Mouse (Mus musculus) hindbrain, embryonic 15.5 days (tissue): ENCODE measurements around the gene Herc1. TPM values are rescaled to one million over a fixed set of nuclear protein-coding genes. Genes with fewer than 3 reads are reported as not detected.

ENCODE experiments used
- ATAC-seq: fragments of 200-750 bp; cut with Nextera tagmentation; 2 replicates; pipeline ENCODE4 v1.8.0; 2017; ENCODE audit warnings: low read depth, moderate number of reproducible peaks, moderate TSS enrichment; ENCODE audit not compliant: low FRiP score
- H3K27ac ChIP-seq: fragments of 300-500 bp; sonication (generic); replicated peaks from 2 replicates; pipeline ENCODE4 v1.5.1; 2015; ENCODE audit warnings: mild to moderate bottlenecking, inconsistent platforms
- H3K27me3 ChIP-seq: fragments of 300-500 bp; sonication (generic); 2 replicates; pipeline ENCODE4 v1.6.1; 2015; ENCODE audit warnings: control low read depth, inconsistent platforms
- H3K36me3 ChIP-seq: fragments of 300-500 bp; sonication (generic); 2 replicates; pipeline ENCODE4 v1.6.1; 2015; ENCODE audit warnings: control low read depth, inconsistent platforms
- H3K4me1 ChIP-seq: fragments of 300-500 bp; sonication (generic); replicated peaks from 2 replicates; pipeline ENCODE4 v1.6.1; 2015; ENCODE audit warnings: control low read depth, inconsistent platforms
- H3K4me2 ChIP-seq: fragments of 300-500 bp; sonication (generic); 2 replicates; pipeline ENCODE4 v1.6.1; 2015; ENCODE audit warnings: moderate library complexity, mild to moderate bottlenecking, inconsistent platforms
- H3K4me3 ChIP-seq: fragments of 300-500 bp; sonication (generic); 2 replicates; pipeline ENCODE4 v1.5.1; 2015; ENCODE audit warnings: mild to moderate bottlenecking, inconsistent platforms
- H3K9ac ChIP-seq: fragments of 300-500 bp; sonication (generic); 2 replicates; pipeline ENCODE4 v1.6.1; 2015; ENCODE audit warnings: inconsistent platforms
- H3K9me3 ChIP-seq: fragments of 300-500 bp; sonication (generic); 2 replicates; pipeline ENCODE4 v1.6.1; 2016; ENCODE audit warnings: control low read depth, inconsistent platforms
- WGBS: fragments of 180-500 bp; shearing (Covaris S2); methylation state at CpG from one replicate; pipeline ENCODE4 v1.1.7; 2015; 5-methylcytosine and 5-hydroxymethylcytosine counted together
- polyA plus RNA-seq: library from polyadenylated mRNA; unstranded; fragments of >200 nt; fragmentation: Nextera tagmentation; extraction: Ambion mirVana; gene quantifications from 2 replicates; pipeline ENCODE4 v1.2.1, GENCODE M21; 2015

Gene Herc1
- polyA plus RNA-seq, 1 experiment from 2014 or later, result 42.6 TPM

- peaks cover 68% of the 10 kb centered on the region for H3K36me3 ChIP-seq
- no peak for ATAC-seq
- H3K4me1 ChIP-seq, result peaks cover 25% of the 10 kb centered on the region
- H3K9me3 ChIP-seq, result no peaks in the 10 kb centered on the region
- H3K27ac ChIP-seq, result peak overlapping the region; percentile 31; the same call in 1 of the 2 replicates
- no peak overlapping the region for H3K4me2 ChIP-seq
- H3K4me3 ChIP-seq, result no peak overlapping the region
- H3K9ac ChIP-seq, result no peak overlapping the region
- H3K27me3 ChIP-seq, result no peaks in the 10 kb centered on the region
Measured at GRCm38 (mm10) chr9:66506424-66506823, 156.2 kb downstream of the Herc1 start.

DNA sequence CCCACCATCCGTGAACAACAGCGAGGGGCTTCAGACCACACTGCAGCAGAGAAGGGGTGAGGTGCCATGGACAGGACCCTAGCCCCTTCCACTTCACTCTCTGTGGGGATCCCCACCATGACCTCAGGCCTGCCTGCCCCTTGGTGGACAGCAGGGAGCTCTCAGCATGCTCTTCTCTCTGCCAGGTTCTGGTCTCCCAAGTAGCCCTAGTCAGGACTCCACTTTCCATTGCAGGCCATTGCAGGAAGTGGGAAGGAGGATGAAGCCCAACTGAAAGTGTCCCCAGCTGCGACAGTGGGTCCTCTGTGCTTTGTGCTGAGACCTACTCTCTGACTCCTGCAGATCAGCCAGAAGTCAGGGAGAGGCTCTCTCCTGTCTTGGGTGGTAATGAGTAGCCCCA lies 157.4 kb downstream of the Herc1 start:
- no peaks in the 10 kb centered on the region for H3K9me3 ChIP-seq
- 80% methylated on average over 3 of the region's 3 CpGs for WGBS
- ATAC-seq, result no peak
- peaks cover 56% of the 10 kb centered on the region for H3K36me3 ChIP-seq
- H3K4me3 ChIP-seq, result no peak overlapping the region
- no peak overlapping the region for H3K4me2 ChIP-seq
- H3K9ac ChIP-seq, result no peak overlapping the region
- H3K27me3 ChIP-seq, result no peaks in the 10 kb centered on the region
- no peak overlapping the region for H3K27ac ChIP-seq
- H3K4me1 ChIP-seq, result peaks cover 28% of the 10 kb centered on the region

DNA sequence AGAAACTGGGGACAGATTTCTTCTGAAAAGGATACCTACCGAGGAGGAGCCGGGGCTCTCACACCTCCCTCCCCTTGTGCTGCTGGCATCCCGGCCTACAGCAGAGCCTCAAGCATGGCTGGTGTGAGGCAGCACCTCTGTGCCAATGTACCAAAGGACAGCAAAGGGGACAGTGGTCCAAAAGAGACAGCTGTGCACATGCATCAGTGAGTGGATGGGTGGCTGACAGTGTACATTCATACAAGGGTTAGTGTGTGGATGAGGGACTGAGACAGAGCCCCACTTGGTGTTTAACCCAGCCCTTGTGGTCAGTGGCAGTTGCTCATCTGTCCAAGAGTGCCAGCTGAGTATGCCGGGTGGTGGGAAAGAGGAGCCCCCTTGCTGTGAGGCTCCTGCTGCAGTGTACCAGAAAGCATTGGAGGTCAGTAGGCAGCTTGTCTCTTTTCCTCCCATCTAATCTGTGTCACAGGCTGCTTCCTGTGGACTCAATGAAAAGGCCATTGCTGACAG lies 158.7 kb downstream of the Herc1 start:
- Histone ChIP-seq H3K27ac (no peak overlapping the region), H3K36me3 (peaks cover 51% of the 10 kb centered on the region)
- no peak for ATAC-seq

DNA sequence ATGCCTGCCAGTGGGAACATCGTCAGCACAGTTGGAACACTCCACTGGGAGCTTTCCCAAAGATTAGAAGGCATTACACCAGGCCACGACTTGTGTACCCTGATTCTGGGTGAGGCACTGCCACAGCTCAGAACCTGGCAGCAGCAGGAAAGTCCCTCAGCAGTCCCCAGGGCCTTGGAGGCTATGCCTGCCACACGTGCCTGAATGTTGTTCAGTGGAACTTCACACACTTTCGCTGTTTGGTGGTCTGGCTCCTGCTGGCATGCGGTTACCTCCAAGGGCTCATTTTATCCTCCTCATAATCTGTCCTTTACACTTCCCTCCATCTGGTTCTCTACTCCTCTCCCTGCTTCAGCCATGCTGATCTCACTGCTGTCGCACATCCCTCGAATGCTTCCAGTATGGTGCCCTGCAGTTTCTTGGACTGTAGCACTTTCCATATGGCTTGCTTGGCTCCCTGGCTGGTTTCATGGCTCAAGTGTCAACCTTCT lies 160.1 kb downstream of the Herc1 start:
- Histone ChIP-seq H3K27me3 (no peaks in the 10 kb centered on the region), H3K27ac (peak overlapping the region; percentile 97), H3K9me3 (no peaks in the 10 kb centered on the region), H3K4me2 (peak overlapping the region; percentile 96; the same call in 1 of the 2 replicates), H3K4me1 (peaks cover 40% of the 10 kb centered on the region), H3K4me3 (no peak overlapping the region), H3K9ac (no peak overlapping the region), H3K36me3 (peaks cover 39% of the 10 kb centered on the region)
- no peak for ATAC-seq
- WGBS, result 45% methylated on average over 7 of the region's 7 CpGs

More for the DNA sequence above, 158.7 kb downstream of the Herc1 start:
- 75% methylated on average over 4 of the region's 4 CpGs for WGBS
- H3K27me3 ChIP-seq, result no peaks in the 10 kb centered on the region
- H3K9ac ChIP-seq, result no peak overlapping the region
- peaks cover 38% of the 10 kb centered on the region for H3K4me1 ChIP-seq
- no peaks in the 10 kb centered on the region for H3K9me3 ChIP-seq
- H3K4me3 ChIP-seq, result no peak overlapping the region
- no peak overlapping the region for H3K4me2 ChIP-seq

GRCm38 (mm10) chr9:66510944-66511343 lies 160.7 kb downstream of the Herc1 start:
- Histone ChIP-seq H3K4me1 (peaks cover 37% of the 10 kb centered on the region), H3K9ac (peak overlapping the region; percentile 84), H3K27ac (peak overlapping the region; percentile 97), H3K27me3 (no peaks in the 10 kb centered on the region), H3K36me3 (peaks cover 37% of the 10 kb centered on the region), H3K4me3 (peak overlapping the region; percentile 67), H3K4me2 (peak overlapping the region; percentile 96), H3K9me3 (no peaks in the 10 kb centered on the region)
- no peak for ATAC-seq
- 0% methylated on average over 2 of the region's 2 CpGs for WGBS

GRCm38 (mm10) chr9:66511580-66512350 lies 161.5 kb downstream of the Herc1 start:
- no peaks in the 10 kb centered on the region for H3K27me3 ChIP-seq
- WGBS, result under 1% methylated on average over 78 of the region's 78 CpGs
- no peaks in the 10 kb centered on the region for H3K9me3 ChIP-seq
- peak overlapping the region; percentile 84 for H3K9ac ChIP-seq
- peak overlapping the region; percentile 67 for H3K4me3 ChIP-seq
- H3K4me2 ChIP-seq, result peak overlapping the region; percentile 96
- peak overlapping the region; percentile 97 for H3K27ac ChIP-seq
- peaks cover 40% of the 10 kb centered on the region for H3K36me3 ChIP-seq
- peaks cover 34% of the 10 kb centered on the region for H3K4me1 ChIP-seq
- ATAC-seq, result peak; percentile 93

DNA sequence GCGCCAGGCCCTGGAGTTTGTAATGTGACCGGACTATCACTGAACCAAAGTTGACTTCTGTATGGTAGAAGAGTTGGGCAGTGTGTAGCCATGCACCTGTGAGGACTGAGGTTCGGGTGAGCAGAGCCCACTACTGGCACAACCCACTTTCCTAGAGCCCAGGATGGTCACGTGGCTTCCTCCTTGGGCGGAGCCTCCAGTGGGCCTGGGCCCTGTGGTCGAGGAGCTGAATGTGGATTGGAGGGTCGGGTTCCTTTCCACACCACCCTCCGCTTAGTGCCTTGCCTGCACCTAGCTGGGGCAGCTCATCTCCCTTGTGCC lies 162.1 kb downstream of the Herc1 start:
- 0% methylated on average over 8 of the region's 8 CpGs for WGBS

GRCm38 (mm10) chr9:66513150-66513549 lies 162.9 kb downstream of the Herc1 start:
- no peak for ATAC-seq
- H3K27ac ChIP-seq, result peak overlapping the region; percentile 97

More for the DNA sequence above, 162.1 kb downstream of the Herc1 start:
- Histone ChIP-seq H3K36me3 (peaks cover 40% of the 10 kb centered on the region), H3K9ac (peak overlapping the region; percentile 84), H3K4me1 (peaks cover 34% of the 10 kb centered on the region), H3K27ac (peak overlapping the region; percentile 97), H3K4me3 (peak overlapping the region; percentile 67), H3K9me3 (no peaks in the 10 kb centered on the region), H3K27me3 (no peaks in the 10 kb centered on the region), H3K4me2 (peak overlapping the region; percentile 96)
- ATAC-seq, result peak; percentile 83

GRCm38 (mm10) chr9:66513661-66514255 lies 163.5 kb downstream of the Herc1 start:
- no peak overlapping the region for H3K9ac ChIP-seq
- H3K9me3 ChIP-seq, result no peaks in the 10 kb centered on the region
- peaks cover 33% of the 10 kb centered on the region for H3K36me3 ChIP-seq
- no peaks in the 10 kb centered on the region for H3K27me3 ChIP-seq
- H3K27ac ChIP-seq, result no peak overlapping the region
- peaks cover 34% of the 10 kb centered on the region for H3K4me1 ChIP-seq
- H3K4me3 ChIP-seq, result no peak overlapping the region
- no peak for ATAC-seq
- 88% methylated on average over 4 of the region's 4 CpGs for WGBS
- no peak overlapping the region for H3K4me2 ChIP-seq

More at GRCm38 (mm10) chr9:66513150-66513549, 162.9 kb downstream of the Herc1 start:
- Histone ChIP-seq H3K4me1 (peaks cover 34% of the 10 kb centered on the region), H3K36me3 (peaks cover 39% of the 10 kb centered on the region), H3K4me3 (no peak overlapping the region), H3K9me3 (no peaks in the 10 kb centered on the region), H3K27me3 (no peaks in the 10 kb centered on the region), H3K9ac (no peak overlapping the region), H3K4me2 (peak overlapping the region; percentile 96; the same call in 1 of the 2 replicates)

- no peak within 1 kb of the TSS for H3K4me3 ChIP-seq
- H3K4me1 ChIP-seq, result peaks cover 39% of the 10 kb centered on the region
- H3K9me3 ChIP-seq, result no peaks in the 10 kb centered on the region
- H3K9ac ChIP-seq, result no peak within 1 kb of the TSS
- ATAC-seq, result no peak
- 71% methylated on average over 17 of the region's 17 CpGs for WGBS
- H3K36me3 ChIP-seq, result peaks cover 30% of the 10 kb centered on the region
- H3K27ac ChIP-seq, result no peak within 1 kb of the TSS
- no peak within 1 kb of the TSS for H3K4me2 ChIP-seq
- no peaks in the 10 kb centered on the region for H3K27me3 ChIP-seq
Measured at GRCm38 (mm10) chr9:66514256-66514770, 164.1 kb downstream of the Herc1 start, which contains the start of gene Fbxl22. Gene Fbxl22, minus strand, starts transcription at chr9:66514593.

DNA sequence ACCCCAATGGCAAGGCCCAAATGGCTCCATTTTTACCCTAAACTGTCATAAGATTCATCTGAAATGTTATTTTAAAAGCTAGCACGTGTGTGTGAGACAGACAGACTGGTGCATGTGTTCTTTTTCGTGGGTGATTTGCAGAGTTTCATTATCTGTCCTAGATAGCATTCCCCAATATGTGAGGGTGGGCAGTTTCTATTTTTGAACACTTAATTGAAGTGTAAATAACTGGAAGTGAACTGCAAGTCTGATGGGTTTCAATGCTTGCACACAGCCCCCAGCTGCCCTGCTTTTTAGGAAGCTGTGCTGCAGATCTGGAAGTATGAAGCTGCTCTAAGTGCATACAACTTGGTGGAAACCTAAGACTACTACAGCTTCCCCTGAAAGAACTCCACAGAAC lies 164.9 kb downstream of the Herc1 start:
- WGBS, result 85% methylated on average over 2 of the region's 2 CpGs
- Histone ChIP-seq H3K27ac (no peak overlapping the region), H3K36me3 (peaks cover 31% of the 10 kb centered on the region)

DNA sequence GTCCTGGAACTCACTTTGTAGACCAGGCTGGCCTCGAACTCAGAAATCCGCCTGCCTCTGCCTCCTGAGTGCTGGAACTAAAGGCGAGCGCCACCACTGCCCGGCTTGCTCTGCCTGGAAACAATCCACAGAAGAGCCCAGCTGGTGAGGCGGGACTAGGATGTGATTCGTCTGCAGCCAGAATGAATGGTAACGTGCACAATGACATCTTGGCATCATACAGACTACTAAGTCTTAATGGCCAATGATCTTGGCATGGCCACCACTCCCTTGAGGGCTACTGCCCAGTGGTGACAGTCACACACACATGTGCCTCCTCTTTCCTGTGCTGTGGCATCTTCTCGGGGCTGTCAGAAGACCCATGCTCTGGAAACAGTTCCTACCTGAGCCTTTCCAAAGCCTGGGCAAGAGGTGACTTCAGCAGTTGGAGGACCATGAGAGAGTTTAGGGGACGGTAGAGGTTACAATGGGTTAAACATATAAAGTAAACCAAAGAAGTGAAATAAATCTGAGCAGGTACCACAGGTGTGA lies 165.5 kb downstream of the Herc1 start:
- H3K27me3 ChIP-seq, result no peaks in the 10 kb centered on the region
- no peak for ATAC-seq
- H3K4me1 ChIP-seq, result peaks cover 27% of the 10 kb centered on the region
- H3K4me2 ChIP-seq, result no peak overlapping the region
- no peaks in the 10 kb centered on the region for H3K9me3 ChIP-seq
- H3K27ac ChIP-seq, result no peak overlapping the region
- H3K9ac ChIP-seq, result no peak overlapping the region
- no peak overlapping the region for H3K4me3 ChIP-seq
- 84% methylated on average over 10 of the region's 10 CpGs for WGBS
- H3K36me3 ChIP-seq, result peaks cover 36% of the 10 kb centered on the region

More for the DNA sequence above, 164.9 kb downstream of the Herc1 start:
- H3K9ac ChIP-seq, result no peak overlapping the region
- ATAC-seq, result no peak
- H3K9me3 ChIP-seq, result no peaks in the 10 kb centered on the region
- no peak overlapping the region for H3K4me2 ChIP-seq
- peaks cover 34% of the 10 kb centered on the region for H3K4me1 ChIP-seq
- no peaks in the 10 kb centered on the region for H3K27me3 ChIP-seq
- no peak overlapping the region for H3K4me3 ChIP-seq
